Mouse (Mus musculus): Measurements from ENCODE around the gene Taok1. TPM values are rescaled to one million over a fixed set of nuclear protein-coding genes. Genes with fewer than 3 reads are reported as not detected.
A peak's percentile ranks its signal among the peaks of the same experiment; 100 is the strongest.
"Not testable (repeated sequence)": the region's sequence is repeated elsewhere in the genome, so short reads cannot be mapped to it uniquely, and the experiment has no call there.

Gene Taok1
- polyA plus RNA-seq (2015; fragmentation: Nextera tagmentation; extraction: Ambion mirVana) = 23.9 and 27.1 TPM in 2 replicates

DNA sequence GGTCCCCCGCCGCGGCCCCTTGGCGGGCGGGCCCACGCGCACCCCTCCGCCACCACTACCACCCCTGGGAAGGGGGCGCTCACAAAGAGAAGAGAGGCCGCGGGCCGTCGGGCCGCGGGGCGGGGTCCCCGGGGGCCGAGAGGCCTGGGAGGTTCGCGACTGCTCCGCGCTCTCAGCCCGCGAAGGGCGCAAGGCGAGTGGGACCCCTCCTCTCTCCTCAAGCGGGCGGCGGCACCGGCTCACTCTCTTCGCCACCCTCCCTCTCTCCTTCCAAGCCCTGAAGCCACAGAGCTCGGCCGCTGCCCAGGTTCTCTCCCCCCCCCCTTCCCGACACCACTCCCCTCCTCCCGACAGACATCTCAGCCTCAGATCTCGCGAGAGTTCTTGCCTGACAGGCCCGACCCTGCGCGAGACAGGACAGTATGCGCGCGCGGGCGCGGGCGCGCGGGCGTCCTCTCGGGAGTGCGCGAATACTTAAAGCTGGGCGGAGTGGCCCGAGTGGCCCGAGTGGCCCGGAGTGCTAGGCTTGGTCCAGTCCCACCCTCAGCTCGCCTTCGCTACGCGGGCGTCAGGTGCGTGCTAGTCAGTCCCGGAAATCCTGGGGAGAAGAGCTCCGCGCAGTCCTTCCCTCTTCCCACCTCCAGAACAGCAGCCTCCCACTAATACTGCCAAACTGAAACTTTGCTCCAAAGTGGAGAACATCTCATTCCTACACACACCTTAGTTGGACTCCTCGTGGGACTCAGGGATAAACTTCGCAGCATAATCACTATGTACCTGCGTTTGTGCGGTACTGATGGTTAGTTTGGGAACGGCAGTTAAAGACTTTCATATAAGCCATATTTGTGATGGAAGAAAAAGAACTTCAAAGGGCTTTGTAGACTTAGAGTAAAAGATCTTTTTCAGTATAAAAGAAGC, at the start of gene Taok1:
Gene Taok1, minus strand, starts transcription at position 278 of the 918 bp plus-strand sequence.
- under 1% methylated on average over 70 of the region's 71 CpGs for WGBS
- Histone ChIP-seq H3K9ac (replicated peaks) (peak within 1 kb of the TSS; percentile 99), H3K27ac (peak within 1 kb of the TSS; percentile 98), H3K4me2 (replicated peaks) (peak within 1 kb of the TSS; percentile 73), H3K36me3 (no peaks in the 10 kb centered on the region), H3K4me3 (replicated peaks) (peak within 1 kb of the TSS; percentile 99), H3K27me3 (no peaks in the 10 kb centered on the region), H3K4me1 (replicated peaks) (peaks cover 35% of the 10 kb centered on the region), H3K9me3 (no peaks in the 10 kb centered on the region)
- ATAC-seq = peak; percentile 93

DNA sequence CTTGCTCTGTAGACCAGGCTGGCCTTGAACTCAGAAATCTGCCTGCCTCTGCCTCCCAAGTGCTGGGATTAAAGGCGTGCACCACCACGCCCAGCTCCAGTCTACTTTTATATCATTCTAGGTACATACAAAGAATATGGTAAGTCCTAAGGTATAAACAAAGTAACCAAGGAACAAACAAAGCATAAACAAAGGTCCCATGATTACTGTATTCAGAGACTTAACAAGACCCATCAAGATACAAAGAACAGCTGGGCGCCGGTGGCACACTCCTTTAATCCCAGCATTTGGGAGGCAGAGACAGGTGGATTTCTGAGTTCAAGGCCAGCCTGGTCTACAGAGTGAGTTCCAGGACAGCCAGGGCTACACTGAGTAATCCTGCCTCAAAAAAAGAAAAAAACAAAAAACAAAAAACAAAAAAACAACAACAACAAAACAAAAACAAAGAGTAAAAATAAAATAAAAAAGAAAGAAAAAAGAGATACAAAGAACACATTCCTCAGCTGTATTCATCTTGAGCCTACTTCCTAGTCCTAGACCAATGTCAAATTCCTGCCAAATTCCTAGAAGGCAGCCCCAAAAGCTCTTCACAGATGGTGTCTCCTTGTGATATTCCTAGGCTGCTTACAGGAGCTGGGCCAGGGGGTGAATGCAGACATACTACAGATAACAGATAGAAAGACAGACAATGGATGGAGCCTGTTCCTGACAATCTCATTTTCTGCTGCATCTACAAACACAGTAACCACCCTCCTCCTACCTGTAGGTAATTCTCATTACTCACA, 46.0 kb upstream of the Taok1 start:
- not testable (repeated sequence) for H3K36me3 ChIP-seq, ATAC-seq

DNA sequence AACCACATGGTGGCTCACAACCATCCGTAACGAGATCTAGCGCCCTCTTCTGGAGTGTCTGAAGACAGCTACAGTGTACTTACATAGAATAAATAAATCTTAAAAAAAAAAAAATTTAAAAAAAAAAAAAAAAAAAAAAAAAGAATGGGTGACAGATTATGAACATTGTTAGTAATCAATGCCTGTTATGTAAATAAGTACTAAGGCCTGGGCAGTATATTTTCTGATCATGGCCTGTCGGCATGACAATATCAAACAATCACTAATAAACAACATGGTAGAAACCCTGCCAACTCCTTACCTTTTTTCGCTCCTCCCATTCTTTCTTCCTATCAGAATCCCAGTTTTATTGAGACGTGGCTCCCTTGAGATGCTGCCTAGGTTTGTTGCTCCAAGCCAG, 44.9 kb upstream of the Taok1 start:
- no peak overlapping the region for H3K4me2 ChIP-seq (replicated peaks)
- no peak overlapping the region for H3K27ac ChIP-seq
- no peak overlapping the region for H3K9ac ChIP-seq (replicated peaks)
- no peak for ATAC-seq
- no peak overlapping the region for H3K4me3 ChIP-seq (replicated peaks)
- no peaks in the 10 kb centered on the region for H3K36me3 ChIP-seq
- 70% methylated on average over 6 of the region's 6 CpGs for WGBS
- no peaks in the 10 kb centered on the region for H3K27me3 ChIP-seq
- no peaks in the 10 kb centered on the region for H3K4me1 ChIP-seq (replicated peaks)
- H3K9me3 ChIP-seq = no peaks in the 10 kb centered on the region

More for the DNA sequence above, 46.0 kb upstream of the Taok1 start:
- not testable (repeated sequence) for H3K9me3 ChIP-seq; H3K4me1 ChIP-seq (replicated peaks); H3K27ac ChIP-seq; H3K9ac ChIP-seq (replicated peaks); H3K4me2 ChIP-seq (replicated peaks); H3K27me3 ChIP-seq; H3K4me3 ChIP-seq (replicated peaks)
- 100% methylated on average over 4 of the region's 4 CpGs for WGBS

DNA sequence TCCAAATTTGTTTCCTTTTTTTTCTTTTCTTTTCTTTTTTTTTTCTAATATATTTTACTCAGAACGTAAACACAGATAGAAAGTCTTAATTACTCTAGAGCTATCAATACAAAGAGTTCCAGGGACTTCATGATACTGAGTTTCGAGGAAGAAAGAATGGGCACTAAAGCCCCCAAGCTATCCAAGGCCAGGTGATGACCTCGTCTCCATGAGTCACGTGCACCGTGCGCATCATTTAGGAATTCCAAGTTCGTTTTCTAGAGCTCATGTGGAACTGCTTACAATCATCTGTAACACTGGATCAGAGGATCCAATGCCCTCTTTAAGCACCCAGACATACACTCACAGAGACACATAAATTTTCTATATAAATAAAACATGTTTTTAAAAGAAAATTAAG, 41.3 kb upstream of the Taok1 start:
- Histone ChIP-seq H3K9me3 (no peaks in the 10 kb centered on the region), H3K4me3 (replicated peaks) (no peak overlapping the region), H3K4me1 (replicated peaks) (no peaks in the 10 kb centered on the region), H3K27me3 (no peaks in the 10 kb centered on the region), H3K4me2 (replicated peaks) (no peak overlapping the region), H3K27ac (no peak overlapping the region), H3K36me3 (no peaks in the 10 kb centered on the region), H3K9ac (replicated peaks) (no peak overlapping the region)
- no peak for ATAC-seq
- WGBS = 83% methylated on average over 7 of the region's 7 CpGs

DNA sequence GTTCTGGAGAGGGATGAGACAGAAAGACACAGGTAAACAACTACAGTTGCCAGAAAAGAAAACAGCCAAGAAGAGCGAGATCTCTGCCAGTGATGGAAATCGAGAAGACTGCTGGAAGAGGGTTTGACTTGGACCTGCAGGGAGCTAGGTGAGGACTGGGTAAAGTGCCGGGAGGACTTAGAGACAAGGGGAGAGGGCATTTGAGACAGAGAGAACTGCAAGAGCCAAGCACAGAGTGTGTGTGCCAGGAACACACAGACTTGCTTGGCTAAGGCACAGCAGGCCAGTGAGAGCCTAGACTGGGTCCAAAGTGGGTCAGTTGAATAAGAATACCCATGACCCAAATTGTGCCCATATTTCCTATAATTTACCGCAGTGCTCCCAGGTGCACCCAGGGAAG, 37.9 kb upstream of the Taok1 start:
- WGBS = 90% methylated on average over 4 of the region's 4 CpGs
- ATAC-seq = no peak
- Histone ChIP-seq H3K9ac (replicated peaks) (no peak overlapping the region), H3K4me2 (replicated peaks) (no peak overlapping the region), H3K36me3 (no peaks in the 10 kb centered on the region), H3K27ac (no peak overlapping the region), H3K27me3 (no peaks in the 10 kb centered on the region), H3K9me3 (no peaks in the 10 kb centered on the region), H3K4me1 (replicated peaks) (no peaks in the 10 kb centered on the region), H3K4me3 (replicated peaks) (no peak overlapping the region)

DNA sequence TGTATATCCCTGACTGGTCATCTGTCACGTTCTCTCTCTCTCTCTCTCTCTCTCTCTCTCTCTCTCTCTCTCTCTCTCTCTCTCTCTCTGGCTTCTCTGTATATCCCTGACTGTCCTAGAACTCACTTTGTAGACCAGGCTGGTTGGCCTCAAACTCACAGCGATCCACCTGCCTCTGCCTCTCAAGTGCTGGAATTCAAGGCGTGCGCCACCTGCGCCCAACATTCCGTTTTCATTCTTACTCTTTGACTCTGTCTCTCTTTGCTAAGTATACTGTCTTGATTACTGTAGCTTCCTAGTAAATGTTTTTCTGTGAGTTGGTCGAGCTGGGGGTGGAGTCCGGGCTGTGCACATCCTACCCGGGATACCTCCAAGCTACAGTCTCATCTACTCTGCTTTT, 33.8 kb upstream of the Taok1 start:
- WGBS = 89% methylated on average over 9 of the region's 9 CpGs
- no peaks in the 10 kb centered on the region for H3K36me3 ChIP-seq
- no peaks in the 10 kb centered on the region for H3K4me1 ChIP-seq (replicated peaks)
- H3K9ac ChIP-seq (replicated peaks) = no peak overlapping the region
- H3K4me3 ChIP-seq (replicated peaks) = no peak overlapping the region
- H3K27me3 ChIP-seq = no peaks in the 10 kb centered on the region
- H3K4me2 ChIP-seq (replicated peaks) = no peak overlapping the region
- H3K9me3 ChIP-seq = no peaks in the 10 kb centered on the region
- ATAC-seq = no peak
- no peak overlapping the region for H3K27ac ChIP-seq

DNA sequence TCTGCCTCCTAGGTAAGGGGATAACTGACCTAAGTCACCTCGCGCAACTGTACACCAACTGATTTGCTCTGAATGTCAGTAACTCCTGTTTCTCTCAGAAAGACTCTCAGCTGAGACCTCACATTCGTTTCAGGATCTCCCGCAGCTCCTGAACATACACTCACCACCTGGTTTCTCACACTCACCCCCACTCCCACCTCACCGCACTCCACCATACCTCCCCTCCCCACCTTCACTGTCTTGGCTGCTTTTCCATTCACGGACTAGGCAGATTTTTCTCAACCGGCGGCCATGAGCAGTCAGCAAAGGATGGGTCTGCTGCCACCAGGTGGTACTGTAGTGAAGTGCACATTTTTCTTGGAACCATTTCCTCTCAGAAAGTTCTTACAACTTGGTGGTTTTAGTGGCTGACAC, 22.6 kb upstream of the Taok1 start:
- Histone ChIP-seq H3K36me3 (no peaks in the 10 kb centered on the region), H3K4me3 (replicated peaks) (peak overlapping the region; percentile 23; the same call in 1 of the 2 replicates), H3K4me1 (replicated peaks) (peaks cover 15% of the 10 kb centered on the region), H3K4me2 (replicated peaks) (peak overlapping the region; percentile 50), H3K27ac (no peak overlapping the region), H3K27me3 (no peaks in the 10 kb centered on the region), H3K9ac (replicated peaks) (no peak overlapping the region), H3K9me3 (no peaks in the 10 kb centered on the region)
- WGBS = 18% methylated on average over 8 of the region's 8 CpGs
- peak; percentile 60 for ATAC-seq

DNA sequence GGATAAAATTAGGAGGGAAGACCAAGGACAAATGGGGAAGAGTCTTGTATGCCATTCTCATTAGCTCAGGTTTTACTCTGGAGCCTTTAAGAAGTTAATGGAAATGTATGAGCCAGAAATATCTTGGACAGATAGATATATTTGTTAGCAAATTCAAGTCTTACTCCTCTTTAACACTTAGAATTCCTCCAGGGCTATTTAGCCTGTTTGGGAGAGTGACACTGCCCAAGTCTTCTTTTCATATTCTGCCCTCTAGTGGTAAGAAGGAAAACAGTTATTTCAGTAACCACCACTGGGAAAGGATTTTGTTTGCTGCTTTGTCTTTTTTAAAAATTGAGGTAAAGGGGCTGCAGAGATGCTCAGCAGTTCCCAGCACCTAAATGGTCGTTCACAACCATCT, 21.9 kb upstream of the Taok1 start:
- no peak overlapping the region for H3K4me2 ChIP-seq (replicated peaks)
- no peaks in the 10 kb centered on the region for H3K36me3 ChIP-seq
- 3% methylated on average over 1 of the region's 1 CpGs for WGBS
- no peak for ATAC-seq
- no peak overlapping the region for H3K4me3 ChIP-seq (replicated peaks)
- no peak overlapping the region for H3K27ac ChIP-seq
- no peaks in the 10 kb centered on the region for H3K9me3 ChIP-seq
- no peak overlapping the region for H3K9ac ChIP-seq (replicated peaks)
- H3K4me1 ChIP-seq (replicated peaks) = peaks cover 22% of the 10 kb centered on the region
- no peaks in the 10 kb centered on the region for H3K27me3 ChIP-seq

DNA sequence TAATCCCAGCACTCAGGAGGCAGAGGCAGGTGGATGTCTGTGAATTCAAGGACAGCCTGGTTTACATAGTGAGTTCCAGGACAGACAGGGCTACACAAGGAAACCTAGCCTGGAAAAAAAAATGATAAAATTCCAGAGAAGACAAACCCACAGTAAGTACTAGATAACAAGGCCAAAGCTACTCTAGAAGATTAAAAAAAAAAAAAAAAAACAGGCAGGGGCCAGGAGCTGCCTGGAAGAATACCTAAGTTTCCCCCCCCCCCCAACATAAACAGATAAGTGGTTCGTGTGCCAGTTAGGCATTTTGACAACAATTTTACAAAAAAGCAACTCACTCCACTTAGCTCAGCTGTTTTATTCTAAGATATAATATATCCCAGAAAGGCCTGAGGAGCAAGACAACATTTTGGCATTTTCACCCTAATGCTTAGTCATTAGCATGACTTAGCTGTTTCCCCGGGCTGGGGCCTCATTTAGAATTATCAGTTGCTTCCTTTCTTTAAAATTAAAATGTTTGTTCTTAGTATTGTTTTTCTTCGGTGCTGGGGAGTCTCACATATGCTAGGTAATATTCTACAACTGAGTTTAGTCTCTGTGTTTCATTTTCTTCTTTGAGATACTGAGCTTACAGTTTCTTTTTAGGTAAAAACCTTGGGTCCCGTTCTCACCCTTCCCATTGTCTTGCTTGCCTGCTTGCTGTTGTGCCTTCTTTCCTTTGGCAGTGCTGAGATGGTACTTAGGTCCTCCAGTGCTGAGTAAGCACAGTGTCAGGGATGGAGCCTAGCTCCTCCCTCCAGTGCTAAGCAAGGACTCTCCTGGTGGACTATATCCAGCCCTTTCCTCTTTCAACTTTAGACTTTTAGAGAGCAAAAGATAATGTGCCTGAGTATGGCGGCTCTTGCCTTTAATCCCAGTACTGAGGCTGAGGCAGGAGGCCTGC, 19.3 kb upstream of the Taok1 start:
- 68% methylated on average over 5 of the region's 5 CpGs for WGBS

DNA sequence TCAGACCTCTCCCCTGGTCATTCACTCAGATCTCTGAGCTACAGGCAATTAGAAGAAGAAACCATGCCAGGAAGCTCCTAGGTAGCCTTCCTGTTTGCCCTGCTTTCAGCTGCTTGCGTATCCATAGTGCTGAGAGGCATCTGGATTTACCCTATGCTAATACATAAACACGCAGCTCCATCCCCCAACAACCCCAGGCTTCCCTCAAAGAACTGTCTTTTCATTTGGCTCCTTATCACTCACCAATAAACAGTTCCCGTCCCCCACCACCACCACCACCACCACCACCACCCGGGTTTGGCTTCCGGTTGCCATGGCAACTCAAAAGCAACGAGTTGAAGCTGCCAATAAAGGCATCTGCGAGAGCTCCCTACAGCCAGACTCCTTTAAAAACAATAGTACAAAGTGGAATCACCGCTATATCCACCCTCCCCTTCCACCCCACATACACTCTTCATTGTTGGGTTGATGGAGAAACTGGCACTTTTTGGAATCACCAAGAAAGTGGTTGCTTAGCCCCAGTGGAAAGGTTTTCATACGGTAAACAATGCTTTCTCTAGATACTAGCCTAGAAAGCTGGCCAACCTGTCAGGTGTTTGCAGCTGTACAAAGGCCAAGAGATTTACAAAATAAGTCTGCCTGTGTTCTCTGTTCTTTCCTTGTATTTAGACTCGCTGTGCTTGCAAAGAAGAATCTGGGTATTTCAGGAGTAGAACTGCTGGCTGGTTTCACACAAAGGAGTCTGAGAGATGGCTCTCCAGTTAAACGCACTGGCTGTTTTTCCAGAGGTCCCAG, 17.6 kb upstream of the Taok1 start:
- no peaks in the 10 kb centered on the region for H3K9me3 ChIP-seq
- WGBS = 2% methylated on average over 11 of the region's 11 CpGs

More for the DNA sequence above, 19.3 kb upstream of the Taok1 start:
- Histone ChIP-seq H3K27ac (no peak overlapping the region), H3K4me2 (replicated peaks) (no peak overlapping the region), H3K4me3 (replicated peaks) (no peak overlapping the region), H3K27me3 (no peaks in the 10 kb centered on the region), H3K9me3 (no peaks in the 10 kb centered on the region), H3K4me1 (replicated peaks) (peaks cover 35% of the 10 kb centered on the region), H3K9ac (replicated peaks) (no peak overlapping the region), H3K36me3 (no peaks in the 10 kb centered on the region)
- ATAC-seq = no peak

More for the DNA sequence above, 17.6 kb upstream of the Taok1 start:
- H3K27me3 ChIP-seq = no peaks in the 10 kb centered on the region
- peak overlapping the region; percentile 59 for H3K9ac ChIP-seq (replicated peaks)
- H3K27ac ChIP-seq = peak overlapping the region; percentile 83
- H3K4me1 ChIP-seq (replicated peaks) = peaks cover 34% of the 10 kb centered on the region
- H3K36me3 ChIP-seq = no peaks in the 10 kb centered on the region
- H3K4me2 ChIP-seq (replicated peaks) = peak overlapping the region; percentile 85
- peak overlapping the region; percentile 39 for H3K4me3 ChIP-seq (replicated peaks)
- peak; percentile 81 for ATAC-seq
